Mouse (Mus musculus) small intestine, adult 2 months (tissue): ENCODE results near the gene Dirc2.

ENCODE experiments used
- CTCF ChIP-seq: fragments of 200-500 bp; IDR thresholded peaks from 2 replicates; pipeline ENCODE4 v1.5.1; 2012; ENCODE audit warnings: low read depth, mild to moderate bottlenecking, control low read depth, inconsistent platforms, low read length, moderate library complexity, mixed read lengths; ENCODE audit not compliant: insufficient replicate concordance, insufficient read length; ENCODE audit errors: extremely low read depth
- POLR2A ChIP-seq: fragments of 200-500 bp; IDR thresholded peaks from 2 replicates; pipeline ENCODE4 v1.6.1; 2012; ENCODE audit warnings: low read depth, mild to moderate bottlenecking, control low read depth, inconsistent platforms, low read length, moderate library complexity

GRCm38 (mm10) chr16:35771141-35771540, 2.0 kb upstream of the Dirc2 start:
- TF ChIP-seq CTCF (no peak), POLR2A (no peak)
